Mouse (Mus musculus) ES-E14 (cell line): ENCODE measurements at regions not wholly inside any gene's neighbourhood (a gene's known extent, or its start where the extent isn't known, plus 50 kb on each side); places are given as distances from the start of the nearest gene placed in this dataset.

Source experiments
- DNase-seq: peaks from one replicate; pipeline ENCODE4 v3.0.0-alpha.2; 2013; ENCODE audit warnings: low read depth, low spot score
- H3K27ac ChIP-seq: 2 replicates; pipeline ENCODE4 v1.5.1; 2012; ENCODE audit warnings: low read depth, mild to moderate bottlenecking, low read length, moderate library complexity, mixed read lengths; ENCODE audit not compliant: poor library complexity, insufficient read depth, severe bottlenecking
- H3K36me3 ChIP-seq: 2 replicates; pipeline ENCODE4 v1.6.1; 2012; ENCODE audit warnings: mild to moderate bottlenecking, low read length, moderate library complexity, mixed read lengths; ENCODE audit not compliant: control insufficient read depth, poor library complexity, insufficient read depth, severe bottlenecking
- H3K4me1 ChIP-seq, 2 experiments: fragments of 150-350 bp in 1 of 2; sonication (generic) in 1 of 2; 2 replicates each; pipeline ENCODE4 v1.6.1; 2012; ENCODE audit warnings: low read length in 2 of 2, mild to moderate bottlenecking in 1 of 2, mixed read lengths in 1 of 2; ENCODE audit not compliant: control insufficient read depth in 2 of 2, insufficient read depth in 2 of 2, poor library complexity in 1 of 2
- H3K4me3 ChIP-seq, 2 experiments: fragments of 150-350 bp in 1 of 2; sonication (generic) in 1 of 2; 2 replicates each; pipeline ENCODE4 v1.5.1; 2012; ENCODE audit warnings: low read length in 2 of 2, low read depth in 1 of 2, mild to moderate bottlenecking in 1 of 2, mixed read lengths in 1 of 2; ENCODE audit not compliant: insufficient read depth in 1 of 2, poor library complexity in 1 of 2, severe bottlenecking in 1 of 2
- H3K9ac ChIP-seq: 2 replicates; pipeline ENCODE4 v1.6.1; 2012; ENCODE audit warnings: low read depth, mild to moderate bottlenecking, low read length, mixed read lengths; ENCODE audit not compliant: poor library complexity, insufficient read depth, severe bottlenecking
- H3K9me3 ChIP-seq: fragments of 150-350 bp; sonication (generic); 2 replicates; pipeline ENCODE4 v1.6.1; 2012; ENCODE audit warnings: low read depth, mild to moderate bottlenecking, low read length; ENCODE audit not compliant: control insufficient read depth, insufficient read depth
- CHD2 ChIP-seq: IDR thresholded peaks from 2 replicates; pipeline ENCODE4 v1.6.1; 2014; ENCODE audit warnings: mild to moderate bottlenecking, low read depth, low read length, inconsistent platforms
- HCFC1 ChIP-seq: IDR thresholded peaks from 2 replicates; pipeline ENCODE4 v1.6.1; 2012; ENCODE audit warnings: low read length, inconsistent platforms, borderline replicate concordance; ENCODE audit not compliant: insufficient read depth
- MAFK ChIP-seq: IDR thresholded peaks from 2 replicates; pipeline ENCODE4 v1.6.1; 2014; ENCODE audit warnings: mild to moderate bottlenecking, low read depth, low read length, inconsistent platforms; ENCODE audit not compliant: insufficient read depth
- ZC3H11A ChIP-seq: IDR thresholded peaks from 2 replicates; pipeline ENCODE4 v1.6.1; 2012; ENCODE audit warnings: low read depth, mild to moderate bottlenecking, inconsistent platforms, low read length, borderline replicate concordance
- ZNF384 ChIP-seq: IDR thresholded peaks from 2 replicates; pipeline ENCODE4 v1.6.1; 2012; ENCODE audit warnings: low read depth, low read length, inconsistent platforms
- in situ Hi-C, 2 experiments: fragments of 600-800 bp; cut with MboI; formaldehyde crosslinking; loops; one replicate each; pipeline ENCODE4 v1.15.1; 2025; ENCODE audit warnings: low sequenced_read_pairs in 2 of 2, inconsistent platforms in 1 of 2; ENCODE audit not compliant: unreplicated experiment in 2 of 2

DNA sequence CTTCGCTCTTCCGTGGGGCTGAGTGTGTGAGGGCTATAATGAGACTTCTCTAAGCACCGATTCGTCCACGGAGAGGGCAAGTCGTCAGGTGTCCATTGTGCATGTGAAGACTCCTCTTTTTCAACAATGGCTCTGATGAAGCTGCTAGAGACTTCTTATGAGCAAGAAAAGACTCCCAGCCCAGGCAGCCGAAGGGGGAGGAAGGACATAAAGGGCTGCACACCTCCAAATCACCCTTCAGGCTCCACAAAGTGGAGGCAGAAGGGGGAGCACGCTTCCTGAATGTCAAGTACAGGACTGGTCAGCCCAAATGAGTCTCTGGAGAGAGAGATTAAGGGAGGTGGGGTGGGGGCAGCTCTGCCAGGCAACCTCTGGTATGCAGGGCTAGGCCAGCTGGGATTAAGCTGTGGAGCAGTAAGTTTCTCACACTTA, 350.3 kb upstream of the Camk1g start:
- in situ Hi-C loops: no loop called here
- H3K4me3 ChIP-seq: no peak overlapping the region
- H3K9ac ChIP-seq: no peak overlapping the region
- DNase-seq: no peak
- no peaks in the 10 kb centered on the region for H3K36me3 ChIP-seq
- no peak for TF ChIP-seq ZC3H11A
- TF ChIP-seq HCFC1: no peak
- H3K4me1 ChIP-seq: no peaks in the 10 kb centered on the region
- H3K9me3 ChIP-seq: no peaks in the 10 kb centered on the region
- H3K27ac ChIP-seq: no peak overlapping the region

DNA sequence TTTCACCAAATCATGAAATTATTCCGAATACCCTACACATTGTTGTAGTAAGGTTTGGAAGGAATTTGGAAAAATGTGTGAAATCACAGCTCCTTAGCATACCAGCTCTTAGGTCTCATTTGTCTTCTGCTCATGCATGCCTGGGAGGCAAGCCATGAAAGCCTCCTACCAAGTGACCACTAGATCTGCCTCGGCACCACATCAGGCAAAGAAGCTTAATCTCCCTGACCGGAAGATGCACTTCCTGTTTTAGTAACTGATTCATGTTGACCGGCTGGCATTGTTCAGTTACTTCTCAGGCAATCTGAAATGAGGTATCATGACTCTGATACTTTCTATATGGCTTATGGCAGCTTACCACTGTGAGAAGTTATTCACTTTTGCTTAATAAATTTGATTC, 345.2 kb upstream of the Camk1g start:
- no peak overlapping the region for H3K27ac ChIP-seq
- H3K36me3 ChIP-seq: no peaks in the 10 kb centered on the region
- no peak overlapping the region for H3K4me3 ChIP-seq
- TF ChIP-seq ZC3H11A (no peak), ZNF384 (no peak), MAFK (no peak), CHD2 (no peak), HCFC1 (no peak)
- in situ Hi-C loops: no loop called here
- no peak overlapping the region for H3K9ac ChIP-seq
- no peaks in the 10 kb centered on the region for H3K4me1 ChIP-seq
- H3K9me3 ChIP-seq: no peaks in the 10 kb centered on the region
- no peak for DNase-seq

DNA sequence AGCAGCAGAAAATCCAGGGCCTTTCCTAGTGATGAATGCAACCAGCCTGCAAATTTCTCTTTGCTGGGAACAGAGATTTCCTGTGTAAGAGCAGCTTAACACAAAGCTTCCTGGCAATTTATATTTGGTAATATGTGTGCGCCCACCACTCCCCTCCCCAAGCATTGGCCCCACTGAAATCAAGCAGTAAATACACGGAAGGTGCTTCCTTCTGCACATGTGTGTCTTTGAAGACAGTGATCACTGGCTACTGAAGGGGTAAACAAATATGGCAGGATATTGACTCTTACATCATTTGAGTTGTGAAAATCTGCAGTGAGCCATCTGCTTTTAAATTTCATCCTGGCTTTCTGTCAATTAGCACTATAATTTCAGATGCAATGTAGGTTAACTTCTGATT, 344.5 kb upstream of the Camk1g start:
- Histone ChIP-seq H3K9me3 (no peaks in the 10 kb centered on the region), H3K27ac (no peak overlapping the region), H3K36me3 (no peaks in the 10 kb centered on the region), H3K4me1 (no peaks in the 10 kb centered on the region), H3K9ac (no peak overlapping the region), H3K4me3 (no peak overlapping the region)
- TF ChIP-seq MAFK: no peak
- TF ChIP-seq CHD2: no peak
- TF ChIP-seq ZNF384: no peak
- TF ChIP-seq ZC3H11A: no peak
- TF ChIP-seq HCFC1: no peak
- no peak for DNase-seq
- in situ Hi-C loops: no loop called here

DNA sequence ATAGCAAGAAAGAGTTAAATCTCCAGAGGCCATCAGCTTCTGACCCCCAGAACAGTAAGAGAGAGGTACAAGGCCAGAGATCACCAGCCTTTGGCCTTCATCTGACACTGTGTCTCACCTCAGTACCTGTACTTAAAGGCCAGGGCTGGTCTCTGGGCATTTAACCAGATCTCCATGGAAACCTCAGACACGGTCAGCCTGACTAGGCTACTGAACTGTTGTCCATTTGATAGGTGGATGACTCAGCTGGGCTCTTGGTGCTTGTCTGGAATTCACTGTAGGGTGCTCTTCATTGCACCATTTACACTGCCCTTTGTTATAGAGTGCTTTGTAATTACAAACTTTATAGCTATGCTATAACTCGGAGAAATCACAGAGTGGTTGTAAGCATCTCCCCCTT, 335.1 kb upstream of the Camk1g start:
- DNase-seq: no peak
- TF ChIP-seq ZC3H11A (no peak), HCFC1 (no peak), CHD2 (no peak), ZNF384 (no peak), MAFK (no peak)
- H3K27ac ChIP-seq: no peak overlapping the region
- no peaks in the 10 kb centered on the region for H3K36me3 ChIP-seq
- in situ Hi-C loops: no loop called here
- no peaks in the 10 kb centered on the region for H3K4me1 ChIP-seq
- no peaks in the 10 kb centered on the region for H3K9me3 ChIP-seq
- H3K4me3 ChIP-seq: no peak overlapping the region
- no peak overlapping the region for H3K9ac ChIP-seq

DNA sequence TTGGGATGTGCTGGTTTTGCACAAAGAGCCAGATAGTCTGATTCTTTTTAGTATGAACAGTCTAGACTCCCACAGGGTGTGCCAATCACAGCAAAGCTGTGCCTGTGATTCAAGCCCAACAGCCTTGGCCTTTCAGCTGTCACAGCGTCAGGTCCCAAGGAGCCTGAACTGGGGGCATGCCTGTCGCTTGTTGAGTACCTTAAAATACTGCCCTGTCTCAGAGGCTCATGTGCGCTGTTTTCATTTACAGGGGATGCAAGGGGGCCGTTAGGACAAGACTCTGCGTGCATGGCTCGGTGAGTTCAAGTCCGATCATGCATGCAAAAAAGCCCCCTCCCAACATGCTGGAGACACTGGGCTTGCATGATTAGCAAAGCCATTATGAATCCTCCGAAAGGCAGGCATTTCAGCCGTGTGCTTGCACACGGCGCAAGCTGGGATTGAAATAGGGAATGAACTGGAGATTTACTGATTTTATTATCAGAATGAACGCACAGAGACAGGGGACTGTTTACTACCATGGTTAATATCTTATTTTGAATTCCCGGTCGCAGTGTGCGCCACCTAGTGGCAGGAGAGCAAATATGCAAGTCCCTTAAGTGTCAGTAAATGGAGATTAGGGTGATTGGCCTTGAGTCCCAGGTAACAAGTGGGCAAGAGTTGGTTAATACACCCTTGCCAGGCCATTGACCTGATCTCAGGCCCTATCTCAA, 332.8 kb upstream of the Camk1g start:
- Histone ChIP-seq H3K9me3 (no peaks in the 10 kb centered on the region), H3K4me3 (no peak overlapping the region), H3K9ac (no peak overlapping the region), H3K36me3 (no peaks in the 10 kb centered on the region), H3K27ac (no peak overlapping the region), H3K4me1 (no peaks in the 10 kb centered on the region)
- peak; percentile 29; the same call in 1 of the 2 replicates for TF ChIP-seq ZC3H11A
- no peak for TF ChIP-seq ZNF384
- DNase-seq: peak; percentile 52
- in situ Hi-C loops: no loop called here
